Mouse (Mus musculus) midbrain, postnatal 0 days (tissue): ENCODE measurements at regions not wholly inside any gene's neighbourhood (a gene's known extent, or its start where the extent isn't known, plus 50 kb on each side); places are given as distances from the start of the nearest gene placed in this dataset.

ENCODE experiments used
- ATAC-seq: fragments of 200-750 bp; cut with Nextera tagmentation; 2 replicates; pipeline ENCODE4 v1.8.0; 2017; ENCODE audit warnings: moderate number of reproducible peaks, mild to moderate bottlenecking, moderate TSS enrichment, moderate library complexity; ENCODE audit not compliant: low FRiP score
- DNase-seq: peaks from one replicate; pipeline ENCODE4 v3.0.0-alpha.2; 2015; ENCODE audit warnings: low spot score
- H3K27ac ChIP-seq: fragments of 300-500 bp; sonication (generic); 2 replicates; pipeline ENCODE4 v1.5.1; 2014; ENCODE audit warnings: low read depth, mild to moderate bottlenecking, low read length, mixed read lengths
- H3K27me3 ChIP-seq: fragments of 300-500 bp; sonication (generic); 2 replicates; pipeline ENCODE4 v1.6.1; 2014; ENCODE audit warnings: low read length, control low read depth, mixed read lengths; ENCODE audit not compliant: insufficient read depth
- H3K36me3 ChIP-seq: fragments of 300-500 bp; sonication (generic); 2 replicates; pipeline ENCODE4 v1.6.1; 2014; ENCODE audit warnings: low read length, control low read depth, mixed read lengths; ENCODE audit not compliant: insufficient read depth
- H3K4me1 ChIP-seq: fragments of 300-500 bp; sonication (generic); 2 replicates; pipeline ENCODE4 v1.6.1; 2014; ENCODE audit warnings: mild to moderate bottlenecking, control low read depth, antibody characterized with exemption, low read length, mixed read lengths; ENCODE audit not compliant: insufficient read depth
- H3K4me2 ChIP-seq: fragments of 300-500 bp; sonication (generic); 2 replicates; pipeline ENCODE4 v1.6.1; 2014; ENCODE audit warnings: low read depth, mild to moderate bottlenecking, low read length, mixed read lengths; ENCODE audit not compliant: poor library complexity, severe bottlenecking
- H3K4me3 ChIP-seq: fragments of 300-500 bp; sonication (generic); 2 replicates; pipeline ENCODE4 v1.5.1; 2014; ENCODE audit warnings: low read depth, mild to moderate bottlenecking, low read length, moderate library complexity
- H3K9ac ChIP-seq: fragments of 300-500 bp; sonication (generic); replicated peaks from 2 replicates; pipeline ENCODE4 v1.6.1; 2014; ENCODE audit warnings: mild to moderate bottlenecking, low read length, moderate library complexity, mixed read lengths; ENCODE audit not compliant: poor library complexity, severe bottlenecking
- H3K9me3 ChIP-seq: fragments of 300-500 bp; sonication (generic); 2 replicates; pipeline ENCODE4 v1.6.1; 2016; ENCODE audit warnings: low read length, control low read depth
- CTCF ChIP-seq: IDR thresholded peaks from 2 replicates; pipeline ENCODE4 v1.5.1; 2016; ENCODE audit warnings: antibody characterized with exemption, mild to moderate bottlenecking
- WGBS: fragments of 180-500 bp; shearing (Covaris S2); extraction: QIAGEN DNeasy Blood & Tissue Kit; methylation state at CpG from one replicate; pipeline ENCODE4 v1.1.7; 2014; 5-methylcytosine and 5-hydroxymethylcytosine counted together

- Histone ChIP-seq H3K27me3 (no peaks in the 10 kb centered on the region), H3K27ac (no peak overlapping the region), H3K36me3 (no peaks in the 10 kb centered on the region), H3K4me1 (no peaks in the 10 kb centered on the region), H3K4me3 (no peak overlapping the region), H3K9me3 (no peaks in the 10 kb centered on the region), H3K4me2 (no peak overlapping the region), H3K9ac (no peak overlapping the region)
- ATAC-seq (no peak), DNase-seq (no peak)
- WGBS = 91% methylated on average over 4 of the region's 4 CpGs
- TF ChIP-seq CTCF = no peak
Measured at GRCm38 (mm10) chr12:6815775-6816577, 1161.5 kb upstream of the Apob start.

DNA sequence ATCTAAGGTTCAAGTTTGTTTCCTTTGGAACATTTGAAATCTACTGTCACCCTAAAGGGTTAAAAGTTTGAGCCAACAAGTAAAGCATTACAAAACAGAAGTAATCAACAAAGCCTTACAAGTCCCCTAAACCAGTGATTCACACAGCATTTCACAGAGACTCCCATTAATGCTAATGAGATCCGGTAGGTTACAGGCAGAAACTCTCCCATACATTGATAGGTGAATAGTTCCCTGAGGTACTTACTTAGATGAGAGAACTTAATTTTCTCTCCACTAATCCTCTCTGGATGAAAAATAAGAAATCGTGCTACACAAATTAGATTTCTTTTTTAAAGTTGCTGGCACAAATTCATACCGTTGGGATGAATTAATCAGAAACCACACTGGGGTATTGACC, 1144.5 kb upstream of the Apob start:
- 46% methylated on average over 3 of the region's 3 CpGs for WGBS

GRCm38 (mm10) chr12:6837581-6837980, 1139.9 kb upstream of the Apob start:
- H3K36me3 ChIP-seq = no peaks in the 10 kb centered on the region
- H3K9ac ChIP-seq = no peak overlapping the region
- no peaks in the 10 kb centered on the region for H3K4me1 ChIP-seq
- ATAC-seq = no peak
- no peak overlapping the region for H3K27ac ChIP-seq
- no peak overlapping the region for H3K4me3 ChIP-seq
- no peak for TF ChIP-seq CTCF
- no peak overlapping the region for H3K4me2 ChIP-seq
- no peak for DNase-seq
- no peaks in the 10 kb centered on the region for H3K9me3 ChIP-seq
- WGBS = 79% methylated on average over 2 of the region's 2 CpGs
- no peaks in the 10 kb centered on the region for H3K27me3 ChIP-seq

More for the DNA sequence above, 1144.5 kb upstream of the Apob start:
- TF ChIP-seq CTCF = no peak
- Histone ChIP-seq H3K27me3 (no peaks in the 10 kb centered on the region), H3K36me3 (no peaks in the 10 kb centered on the region), H3K4me1 (no peaks in the 10 kb centered on the region), H3K9ac (no peak overlapping the region), H3K9me3 (no peaks in the 10 kb centered on the region), H3K27ac (no peak overlapping the region), H3K4me2 (no peak overlapping the region), H3K4me3 (no peak overlapping the region)
- DNase-seq (peak; percentile 1), ATAC-seq (no peak)

DNA sequence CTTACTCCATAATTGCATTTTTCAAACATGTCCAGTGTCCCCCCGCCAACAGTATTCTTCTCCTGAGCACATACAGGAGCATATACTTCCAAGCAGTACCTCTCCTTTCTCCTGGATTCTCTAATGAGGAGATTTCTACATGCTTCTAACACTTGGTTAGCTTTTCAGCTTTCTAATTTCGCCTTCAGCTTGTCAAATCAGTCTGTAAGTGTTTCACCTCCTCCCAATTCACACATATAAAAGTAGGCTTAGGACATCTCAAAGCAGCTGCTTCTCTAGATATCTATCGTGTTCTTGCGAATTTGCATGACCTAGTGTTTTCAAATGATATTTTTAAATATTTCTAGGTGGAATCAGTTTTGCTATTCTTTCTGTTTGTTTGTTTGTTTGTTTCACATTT, 1129.0 kb upstream of the Apob start:
- no peak for TF ChIP-seq CTCF
- ATAC-seq (no peak), DNase-seq (no peak)
- Histone ChIP-seq H3K9me3 (no peaks in the 10 kb centered on the region), H3K9ac (no peak overlapping the region), H3K36me3 (no peaks in the 10 kb centered on the region), H3K4me1 (no peaks in the 10 kb centered on the region), H3K4me2 (no peak overlapping the region), H3K4me3 (no peak overlapping the region), H3K27ac (no peak overlapping the region), H3K27me3 (no peaks in the 10 kb centered on the region)
- 86% methylated on average over 4 of the region's 4 CpGs for WGBS

GRCm38 (mm10) chr12:6865916-6866315, 1111.5 kb upstream of the Apob start:
- no peak overlapping the region for H3K4me2 ChIP-seq
- no peaks in the 10 kb centered on the region for H3K36me3 ChIP-seq
- H3K27me3 ChIP-seq = no peaks in the 10 kb centered on the region
- no peak for TF ChIP-seq CTCF
- H3K9me3 ChIP-seq = no peaks in the 10 kb centered on the region
- no peak overlapping the region for H3K4me3 ChIP-seq
- no peak for ATAC-seq
- no peak overlapping the region for H3K27ac ChIP-seq
- DNase-seq = no peak
- H3K4me1 ChIP-seq = no peaks in the 10 kb centered on the region
- no peak overlapping the region for H3K9ac ChIP-seq
